Mouse (Mus musculus) gastrocnemius, adult 2 months (tissue): ENCODE results near the gene Atp5s. TPM values are rescaled to one million over a fixed set of nuclear protein-coding genes. Genes with fewer than 3 reads are reported as not detected.

Experiments used
- DNase-seq: peaks from one replicate; pipeline ENCODE4 v3.0.0; 2022
- H3K27ac ChIP-seq: fragments of 200-600 bp; 2 replicates; pipeline ENCODE4 v1.8.1; 2022; ENCODE audit warnings: mild to moderate bottlenecking
- H3K4me3 ChIP-seq: fragments of 200-600 bp; 2 replicates; pipeline ENCODE4 v1.8.1; 2022; ENCODE audit warnings: mild to moderate bottlenecking, moderate library complexity
- CTCF ChIP-seq: fragments of 200-600 bp; IDR thresholded peaks from 2 replicates; pipeline ENCODE4 v1.8.1; 2022; ENCODE audit warnings: antibody characterized with exemption, mild to moderate bottlenecking, moderate library complexity
- intact Hi-C: fragments of 180-260 bp; cut with DNase I; formaldehyde crosslinking; loops from one replicate; pipeline ENCODE4 v1.15.1; 2025
- long read RNA-seq, 2 experiments: library from polyadenylated mRNA; stranded (forward); transcript quantifications; one replicate each; pipeline ENCODE4 v2.0.0; 2021
- total RNA-seq, 2 experiments: library from RNA; stranded (reverse); gene quantifications; 2 replicates each; pipeline ENCODE4 v1.2.3; 2021

The Atp5s gene
- 10 to 100 TPM; 20.1 to 24.4 TPM for total RNA-seq
- long read RNA-seq, experiment 1, transcript Atp5s-204 (6 exons, 1,599 nt) = minor isoform, 5 of 28 reads
- long read RNA-seq, experiment 1, transcript Atp5s-201 (5 exons, 1,485 nt) = major isoform, 8 of 28 reads
- long read RNA-seq, experiment 1, partial matches to known transcripts = 10 of 28 reads
- long read RNA-seq, experiment 1, other reads (novel, unspliced or antisense) = 5 of 28 reads
- long read RNA-seq, experiment 2, transcript Atp5s-201 (5 exons, 1,485 nt) = major isoform, 7 of 28 reads
- long read RNA-seq, experiment 2, partial matches to known transcripts = 13 of 28 reads
- long read RNA-seq, experiment 2, other reads (novel, unspliced or antisense) = 5 of 28 reads

DNA sequence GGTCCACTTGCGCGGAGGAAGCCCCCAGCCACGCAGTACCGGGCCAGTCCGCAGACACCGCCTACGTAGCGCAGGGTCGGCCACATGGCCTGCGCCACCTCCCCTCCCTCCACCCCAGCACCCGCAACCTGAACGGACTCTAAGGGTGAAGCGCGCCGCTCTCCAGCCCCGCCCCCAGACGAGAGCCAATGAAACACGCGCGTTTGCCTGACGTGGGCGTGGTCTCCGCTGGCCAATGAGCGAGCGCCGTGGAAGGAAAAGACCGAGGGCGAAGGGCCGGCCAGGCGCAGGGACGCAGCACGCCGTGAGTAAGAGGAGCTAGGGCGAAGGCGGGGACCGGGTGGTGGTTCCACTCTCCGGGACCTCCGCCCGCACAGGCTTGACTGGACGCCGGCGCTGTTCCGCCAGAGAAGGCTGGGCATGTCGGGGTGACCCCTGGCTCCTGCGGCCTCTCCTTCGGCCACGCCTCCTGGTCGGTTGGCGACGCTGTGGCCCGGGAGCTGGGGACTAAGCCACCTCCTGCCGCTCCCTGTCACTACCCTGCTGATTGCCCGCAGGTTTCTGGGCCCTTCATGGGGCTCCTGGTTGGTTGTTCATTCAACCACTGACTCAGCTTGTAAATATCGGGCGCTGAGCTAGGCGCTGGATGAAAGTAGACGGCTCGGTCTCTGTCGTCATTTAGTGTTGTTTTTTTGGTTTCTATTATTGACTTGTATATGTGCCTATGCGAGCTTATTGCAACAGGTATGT lies at the start of gene Atp5s, which contains the start of gene L2hgdh:
Atp5s (plus strand) TSS at position 240 of the 750 bp plus-strand sequence.
L2hgdh (minus strand) TSS at position 163 of the 750 bp plus-strand sequence.
- H3K4me3 ChIP-seq = peak within 1 kb of the TSS; percentile 84
- peak within 1 kb of the TSS; percentile 96 for H3K27ac ChIP-seq
- no peak for TF ChIP-seq CTCF
- peak; percentile 99 for DNase-seq
- intact Hi-C loops = no loop called here

GRCm38 (mm10) chr12:69676157-69676556 lies 48.6 kb upstream of the Atp5s start:
- Histone ChIP-seq H3K4me3 (no peak overlapping the region), H3K27ac (peak overlapping the region; percentile 24; the same call in 1 of the 2 replicates)
- no peak for TF ChIP-seq CTCF
- intact Hi-C loops = no loop called here
- peak; percentile 29 for DNase-seq

- peak; percentile 65 for DNase-seq
- intact Hi-C loops = loop anchor here (5.0 kb wide), 1 partner anchor 319 kb away; no protein-coding TSS in a partner anchor
- H3K4me3 ChIP-seq = peak overlapping the region; percentile 98
- peak overlapping the region; percentile 96 for H3K27ac ChIP-seq
- no peak for TF ChIP-seq CTCF
These were observed 43.9 kb upstream of the Atp5s start for GRCm38 (mm10) chr12:69680635-69681565.

DNA sequence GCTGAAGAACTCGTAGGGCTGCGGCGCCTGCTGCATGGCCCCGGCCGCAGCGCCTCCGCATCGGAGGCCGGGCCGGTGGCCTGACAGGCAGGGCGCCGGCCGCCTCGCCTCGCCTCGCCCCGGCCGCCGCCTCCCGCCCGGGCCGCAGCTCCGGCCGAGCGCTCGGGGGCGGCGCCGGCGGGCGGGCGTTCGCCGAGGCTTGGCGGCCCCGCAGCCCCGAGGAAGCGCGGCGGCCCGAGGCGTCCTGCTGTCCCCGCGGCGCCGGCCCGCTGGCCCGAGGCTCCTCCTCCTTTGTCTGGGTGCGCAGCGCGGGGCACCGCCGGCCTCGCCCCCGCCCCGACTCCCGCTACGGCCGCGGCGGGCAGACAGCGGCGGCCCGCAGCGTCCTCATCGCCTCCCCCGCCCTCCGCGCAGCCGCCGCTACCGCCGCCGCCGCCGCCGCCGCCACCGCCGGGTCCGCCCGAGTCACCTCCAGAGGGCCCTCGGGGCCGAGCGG lies 43.1 kb upstream of the Atp5s start, which contains the start of gene Sos2:
Sos2 (minus strand) TSS at position 287 of the 496 bp plus-strand sequence.
- peak within 1 kb of the TSS; percentile 96 for H3K27ac ChIP-seq
- TF ChIP-seq CTCF = no peak
- intact Hi-C loops = loop anchor here (5.0 kb wide), 1 partner anchor 319 kb away; no protein-coding TSS in a partner anchor
- H3K4me3 ChIP-seq = peak within 1 kb of the TSS; percentile 98
- peak; percentile 85 for DNase-seq

DNA sequence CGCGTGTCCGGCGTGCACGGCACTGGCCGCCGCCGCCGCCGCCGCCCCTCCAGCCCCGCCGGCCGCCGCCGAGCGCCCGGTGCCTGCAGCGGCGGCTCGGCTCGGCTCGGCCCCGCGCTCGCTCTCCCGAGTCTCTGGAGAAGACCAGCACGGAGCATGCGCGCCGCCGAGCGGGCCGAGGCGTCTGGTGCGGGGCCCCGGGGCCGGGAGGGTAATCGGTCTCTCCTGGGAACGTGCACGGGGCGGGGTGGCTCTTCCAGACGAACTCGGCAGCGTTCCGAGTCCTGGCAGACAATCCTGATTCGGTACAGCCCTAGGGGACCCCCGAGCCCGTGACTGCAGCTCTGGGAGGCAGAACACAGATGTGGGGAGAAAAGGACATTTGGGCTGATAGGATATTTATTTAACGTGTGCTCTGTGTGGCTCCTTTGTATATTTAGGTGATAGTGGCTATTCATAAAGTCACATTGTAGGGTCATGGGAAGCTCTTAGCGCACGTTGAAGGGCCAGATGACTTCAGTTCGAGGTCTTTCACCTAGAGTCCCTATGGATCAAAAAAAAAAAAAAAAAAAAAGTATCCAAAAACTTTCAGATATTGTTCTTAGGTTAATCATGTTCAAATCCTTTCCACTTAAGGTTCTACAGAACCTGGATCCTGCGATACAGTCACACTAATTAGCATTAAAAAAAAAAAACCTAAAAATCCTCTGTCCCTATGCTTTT lies 42.5 kb upstream of the Atp5s start:
- TF ChIP-seq CTCF = no peak
- intact Hi-C loops = loop anchor here (5.0 kb wide), 1 partner anchor 320 kb away; no protein-coding TSS in a partner anchor
- DNase-seq = peak; percentile 95
- Histone ChIP-seq H3K4me3 (peak overlapping the region; percentile 98), H3K27ac (peak overlapping the region; percentile 96)

- peak; percentile 25 for DNase-seq
- intact Hi-C loops = loop anchor here (5.0 kb wide), 1 partner anchor 321 kb away; no protein-coding TSS in a partner anchor
These were observed 41.8 kb upstream of the Atp5s start for GRCm38 (mm10) chr12:69682788-69683419.

DNA sequence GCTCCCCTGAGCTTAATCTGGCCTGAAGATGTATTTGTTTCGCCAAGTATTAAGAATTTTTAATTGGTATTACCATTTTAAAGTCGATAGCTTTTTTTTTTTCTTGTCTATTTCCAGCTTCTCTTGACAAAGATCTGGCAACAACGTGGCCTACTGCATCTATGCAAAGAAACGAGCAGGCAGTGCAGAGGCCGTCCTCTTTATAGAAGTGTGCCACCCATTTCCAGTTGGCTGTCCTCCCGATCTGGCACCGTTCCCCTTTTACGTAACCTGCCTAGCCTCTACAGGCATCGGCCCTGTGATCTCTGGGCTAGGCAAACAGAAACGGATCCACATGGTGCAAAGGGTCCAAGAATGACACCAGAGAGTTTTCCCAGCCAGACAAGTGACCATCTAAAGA lies 41.2 kb upstream of the Atp5s start:
- Histone ChIP-seq H3K4me3 (peak overlapping the region; percentile 98), H3K27ac (peak overlapping the region; percentile 96)
- intact Hi-C loops = loop anchor here (5.0 kb wide), 1 partner anchor 321 kb away; no protein-coding TSS in a partner anchor
- no peak for TF ChIP-seq CTCF
- peak; percentile 95 for DNase-seq

More at GRCm38 (mm10) chr12:69682788-69683419, 41.8 kb upstream of the Atp5s start:
- Histone ChIP-seq H3K4me3 (peak overlapping the region; percentile 98), H3K27ac (peak overlapping the region; percentile 96)
- TF ChIP-seq CTCF = no peak

DNA sequence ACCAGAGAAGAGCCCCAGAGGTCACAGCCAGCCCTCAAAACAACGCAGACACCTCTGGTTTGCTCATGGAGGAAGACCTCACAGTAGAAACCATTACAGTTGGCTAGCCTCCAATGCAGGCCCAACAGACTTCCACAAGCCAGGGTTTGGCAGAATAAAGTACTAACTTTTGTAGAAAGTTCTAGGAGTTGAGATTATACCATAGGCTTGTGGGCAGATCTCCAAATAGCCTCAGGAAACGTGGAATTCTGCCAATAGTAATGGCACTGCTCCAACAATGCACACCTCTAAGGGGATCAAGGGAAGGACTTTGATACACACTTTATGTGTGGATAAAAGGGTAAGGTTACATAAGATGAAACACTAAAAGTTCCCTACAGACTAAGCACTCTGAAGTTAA lies 36.4 kb upstream of the Atp5s start:
- Histone ChIP-seq H3K4me3 (no peak overlapping the region), H3K27ac (no peak overlapping the region)
- no peak for TF ChIP-seq CTCF
- intact Hi-C loops = no loop called here
- DNase-seq = no peak

DNA sequence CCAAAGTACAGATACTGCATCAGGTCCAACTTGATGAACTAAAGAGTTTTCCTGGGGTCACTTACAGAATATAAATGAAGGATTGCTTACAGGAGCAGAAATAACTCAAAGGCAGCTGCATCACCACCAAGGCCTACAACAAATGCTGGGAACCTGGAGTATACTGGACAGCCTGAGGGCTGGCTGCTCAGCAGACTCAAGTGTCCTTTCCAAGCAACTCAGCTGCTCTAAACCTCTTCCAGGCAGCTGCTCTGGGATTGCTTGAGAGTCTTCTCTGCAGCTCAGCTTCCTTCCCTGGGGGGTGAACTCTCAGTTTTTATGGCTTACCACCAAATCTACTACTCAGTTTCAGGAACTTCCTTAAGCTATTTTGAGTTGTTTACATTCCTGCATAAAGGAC lies 35.7 kb upstream of the Atp5s start:
- DNase-seq = no peak
- intact Hi-C loops = no loop called here
- no peak overlapping the region for H3K4me3 ChIP-seq
- no peak for TF ChIP-seq CTCF
- no peak overlapping the region for H3K27ac ChIP-seq

DNA sequence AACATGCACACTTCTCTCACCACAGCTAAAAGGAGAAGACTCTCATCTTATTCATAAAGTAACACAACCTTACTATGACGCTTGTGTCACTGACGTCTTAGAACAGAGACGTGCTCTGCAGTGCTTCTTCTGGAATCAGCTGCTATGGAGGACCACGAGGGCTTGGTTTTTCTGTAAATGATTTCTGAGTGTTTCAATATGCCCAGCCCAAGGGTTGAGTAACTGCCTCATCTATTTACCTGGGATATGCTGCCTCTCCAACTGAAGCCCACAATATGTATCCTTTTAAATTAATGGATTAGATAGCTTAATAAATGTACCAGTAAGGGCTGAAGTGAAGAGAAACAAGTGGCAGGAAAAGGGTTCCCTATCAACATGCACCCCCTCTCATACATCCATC lies 34.0 kb upstream of the Atp5s start:
- H3K4me3 ChIP-seq = no peak overlapping the region
- TF ChIP-seq CTCF = no peak
- intact Hi-C loops = no loop called here
- H3K27ac ChIP-seq = no peak overlapping the region
- DNase-seq = no peak

DNA sequence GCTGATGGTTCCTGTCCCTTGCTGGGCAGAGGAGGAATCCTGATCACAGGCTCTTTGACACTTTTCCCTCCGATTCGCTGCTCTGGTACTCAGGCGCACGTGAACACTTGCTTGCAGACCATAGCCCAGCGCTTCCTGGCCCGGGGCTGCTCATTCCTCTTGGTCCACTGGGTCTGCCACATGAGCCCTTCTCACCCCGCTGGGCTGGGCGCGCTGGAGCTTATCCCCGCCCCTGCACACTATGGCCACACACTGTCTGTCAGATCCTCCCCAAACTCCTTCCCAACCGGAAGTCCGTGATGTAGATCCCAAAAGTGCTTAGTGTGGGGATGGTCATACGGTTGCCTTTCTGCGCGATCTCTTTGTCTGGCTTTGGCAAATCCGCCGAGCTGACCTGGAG lies 31.3 kb upstream of the Atp5s start:
- no peak for DNase-seq
- Histone ChIP-seq H3K4me3 (no peak overlapping the region), H3K27ac (no peak overlapping the region)
- intact Hi-C loops = no loop called here
- TF ChIP-seq CTCF = no peak
